Mouse (Mus musculus) megakaryocyte-erythroid progenitor cell, adult 5 weeks (primary cell): ENCODE results near the gene Ganc. TPM values are rescaled to one million over a fixed set of nuclear protein-coding genes. Genes with fewer than 3 reads are reported as not detected.

Source experiments
- polyA plus RNA-seq: library from polyadenylated mRNA; stranded (reverse); fragments of >175 nt; gene quantifications from 2 replicates; pipeline ENCODE4 v1.2.3, GENCODE M21; 2012

Ganc gene
- 2.9 and 4.1 TPM in 2 replicates for polyA plus RNA-seq

GRCm38 (mm10) chr2:120403653-120403985 is at the start of gene Ganc:
TSS of gene Ganc (plus strand) at chr2:120403896.

GRCm38 (mm10) chr2:120403986-120404822 is 508 bp downstream of the Ganc start, which contains the start of gene Tmem87a:
TSS of gene Tmem87a (minus strand) at chr2:120404113.

GRCm38 (mm10) chr2:120455719-120456118 is 52.0 kb downstream of the Ganc start, which contains the start of gene Capn3:
TSS of gene Capn3 (plus strand) at chr2:120456019.

Other genes starting within 250 kb of the Ganc start
- 73.5 and 93.0 TPM in 2 replicates for gene Ehd4, start 249.3 kb upstream of the Ganc start, polyA plus RNA-seq
- gene Pla2g4e, start 158.6 kb upstream of the Ganc start, polyA plus RNA-seq: not detected in 2 replicates
- gene Pla2g4d, start 114.7 kb upstream of the Ganc start, polyA plus RNA-seq: not detected in 2 replicates
- gene Pla2g4f, start 89.7 kb upstream of the Ganc start, polyA plus RNA-seq: 0.02 and 0.04 TPM in 2 replicates
- 14.9 and 15.8 TPM in 2 replicates for gene Vps39, start 50.8 kb upstream of the Ganc start, polyA plus RNA-seq
- gene Tmem87a, start 217 bp downstream of the Ganc start, polyA plus RNA-seq: 2.0 TPM in 2 replicates
- 0.29 and 0.46 TPM in 2 replicates for gene Capn3, start 52.1 kb downstream of the Ganc start, polyA plus RNA-seq
- gene Zfp106, start 159.9 kb downstream of the Ganc start, polyA plus RNA-seq: 36.5 and 45.0 TPM in 2 replicates
- gene Snap23, start 163.8 kb downstream of the Ganc start, polyA plus RNA-seq: 8.8 and 11.2 TPM in 2 replicates
- 2.6 and 2.7 TPM in 2 replicates for gene Haus2, start 205.5 kb downstream of the Ganc start, polyA plus RNA-seq
- gene Lrrc57, start 205.6 kb downstream of the Ganc start, polyA plus RNA-seq: 1.7 and 1.9 TPM in 2 replicates
- 0.30 and 0.31 TPM in 2 replicates for gene Stard9, start 225.2 kb downstream of the Ganc start, polyA plus RNA-seq